Comparison of ENCODE assay signal across 13 mouse cellular contexts in genomic region chr11:83223793-83224192, GRCm38 (mm10). TPM values are rescaled to one million over a fixed set of nuclear protein-coding genes. Genes with fewer than 3 reads are reported as not detected.
DNase-seq lines count a peak whose midpoint lies in the region; ATAC-seq and TF ChIP-seq lines count a peak whose summit lies in the region.
"Not testable (repeated sequence)": the region's sequence is repeated elsewhere in the genome, so short reads cannot be mapped to it uniquely, and the experiment has no call there.
"Had no signal": no experiment of that assay in that cellular context is flagged by ENCODE, and none has a peak within 500 bp of the region (broad histone marks: within the 10 kb centered on the region; RNA-seq: fewer than 3 reads in every experiment).

No protein-coding gene starts in this region.

- not testable (repeated sequence) for H3K36me3 ChIP-seq in ES-Bruce4 (ENCODE audit: control insufficient read depth, insufficient read depth, low read length, poor library complexity, severe bottlenecking); heart, embryonic 13.5 days; kidney, embryonic 15.5 days; stomach, embryonic 16.5 days (ENCODE audit: control insufficient read depth, insufficient read depth, low read length)
- peaks cover 19% of the 10 kb centered on the region for H3K36me3 ChIP-seq in liver, embryonic 16.5 days (ENCODE audit: control insufficient read depth, insufficient read depth)

- not testable (repeated sequence) for TF ChIP-seq EP300 in ES-Bruce4 (IDR thresholded peaks at IDR 0.05; ENCODE audit: insufficient read depth, low read depth, low read length)

- peak overlapping the region; percentile 30; the same call in 1 of the 2 replicates for H3K4me3 ChIP-seq in ES-Bruce4 (ENCODE audit: low read depth, low read length)
- H3K4me3 ChIP-seq in heart, embryonic 13.5 days: peak overlapping the region; percentile 14; the same call in 1 of the 2 replicates
- H3K4me3 ChIP-seq in kidney, embryonic 15.5 days (replicated peaks): peak overlapping the region; percentile 22
- peak overlapping the region; percentile 74 for H3K4me3 ChIP-seq in liver, embryonic 16.5 days (ENCODE audit: low read depth, low read length)
- 0 out of 2 replicates have a peak overlapping the region, but pooled peaks have one; percentile 5 for H3K4me3 ChIP-seq in stomach, embryonic 16.5 days (replicated peaks; ENCODE audit: low read length)

- ATAC-seq in heart, embryonic 13.5 days (ENCODE audit: extremely low read depth, insufficient number of reproducible peaks, low FRiP score, low TSS enrichment); kidney, embryonic 15.5 days (replicated peaks; ENCODE audit: low FRiP score); stomach, embryonic 16.5 days (ENCODE audit: insufficient read depth, low FRiP score): not testable (repeated sequence)
- peak; percentile 47 for ATAC-seq in liver, embryonic 16.5 days (ENCODE audit: low read depth)
- ATAC-seq in megakaryocyte progenitor cell, adult 5-6 weeks (replicated peaks; ENCODE audit: poor library complexity): peak; percentile 35

- not testable (repeated sequence) for H3K27me3 ChIP-seq in ES-Bruce4 (ENCODE audit: control insufficient read depth, insufficient read depth, low read length, poor library complexity, severe bottlenecking); heart, embryonic 13.5 days (replicated peaks); kidney, embryonic 15.5 days; liver, embryonic 16.5 days (ENCODE audit: control insufficient read depth, insufficient read depth, low read depth, low read length); stomach, embryonic 16.5 days (ENCODE audit: control insufficient read depth, insufficient read depth, low read length)

- H3K9ac ChIP-seq in ES-Bruce4 (ENCODE audit: low read depth, poor library complexity, severe bottlenecking); heart, embryonic 13.5 days; kidney, embryonic 15.5 days; stomach, embryonic 16.5 days (ENCODE audit: low read length): not testable (repeated sequence)
- H3K9ac ChIP-seq in liver, embryonic 16.5 days (ENCODE audit: low read depth, low read length): peak overlapping the region; percentile 79

- not testable (repeated sequence) for TF ChIP-seq POLR2A in ES-Bruce4 (IDR thresholded peaks at IDR 0.05; ENCODE audit: insufficient read depth, low read length)

- WGBS in heart, embryonic 13.5 days: 71% methylated on average over 5 of the region's 5 CpGs
- WGBS in kidney, embryonic 15.5 days: 52% methylated on average over 5 of the region's 5 CpGs
- 16% methylated on average over 5 of the region's 5 CpGs for WGBS in liver, embryonic 16.5 days (ENCODE audit: insufficient replicate concordance)
- WGBS in stomach, embryonic 16.5 days: 75% methylated on average over 5 of the region's 5 CpGs

- TF ChIP-seq CTCF in ES-Bruce4 (IDR thresholded peaks at IDR 0.05; ENCODE audit: low read depth, low read length): not testable (repeated sequence)

- H3K27ac ChIP-seq in ES-Bruce4 (ENCODE audit: insufficient read depth, low read length); heart, embryonic 13.5 days (replicated peaks); stomach, embryonic 16.5 days (ENCODE audit: low read length): not testable (repeated sequence)
- H3K27ac ChIP-seq in kidney, embryonic 15.5 days: 0 out of 2 replicates have a peak overlapping the region, but pooled peaks have one; percentile 37
- H3K27ac ChIP-seq in liver, embryonic 16.5 days (ENCODE audit: low read length): peak overlapping the region; percentile 93

- H3K4me2 ChIP-seq in heart, embryonic 13.5 days: 0 out of 2 replicates have a peak overlapping the region, but pooled peaks have one; percentile 7
- H3K4me2 ChIP-seq in kidney, embryonic 15.5 days: 0 out of 2 replicates have a peak overlapping the region, but pooled peaks have one; percentile 25
- peak overlapping the region; percentile 75 for H3K4me2 ChIP-seq in liver, embryonic 16.5 days (ENCODE audit: low read depth, low read length)
- not testable (repeated sequence) for H3K4me2 ChIP-seq in stomach, embryonic 16.5 days (ENCODE audit: low read depth, low read length)

- peak; percentile 22 for DNase-seq in c-Kit-positive CD71-negative TER-119-negative erythroid progenitor cells, embryonic 14.5 days (ENCODE audit: low read depth)

- not testable (repeated sequence) for H3K4me1 ChIP-seq in ES-Bruce4 (ENCODE audit: control insufficient read depth, insufficient read depth, low read length); heart, embryonic 13.5 days; kidney, embryonic 15.5 days; liver, embryonic 16.5 days (ENCODE audit: control insufficient read depth, low read depth, low read length); stomach, embryonic 16.5 days (ENCODE audit: control insufficient read depth, insufficient read depth, low read length)

- not testable (repeated sequence) for H3K9me3 ChIP-seq in ES-Bruce4 (replicated peaks; ENCODE audit: control insufficient read depth, insufficient read depth, low read length, poor library complexity, severe bottlenecking); heart, embryonic 13.5 days; kidney, embryonic 15.5 days (replicated peaks); liver, embryonic 16.5 days (replicated peaks; ENCODE audit: control insufficient read depth, low read length); stomach, embryonic 16.5 days (replicated peaks; ENCODE audit: control insufficient read depth, low read length)

RNA-seq across cellular contexts. Expression of gene Slfn3, which starts 32.7 kb away (rescaled TPM):
- 0.41 and 1.2 TPM in 2 replicates for polyA plus RNA-seq in ES-Bruce4 (2011; ENCODE audit: insufficient read depth, insufficient read length, low read depth, missing spikeins)
- polyA plus RNA-seq in heart, embryonic 13.5 days (2015; fragmentation: Nextera tagmentation; extraction: Ambion mirVana): 0.98 TPM in 2 replicates
- 2.1 and 2.5 TPM in 2 replicates for polyA plus RNA-seq in kidney, embryonic 15.5 days (2015; fragmentation: Nextera tagmentation; extraction: Ambion mirVana)
- polyA plus RNA-seq in liver, embryonic 16.5 days (2015; fragmentation: Nextera tagmentation; extraction: Ambion mirVana): 2.0 and 2.5 TPM in 2 replicates
- total RNA-seq in megakaryocyte progenitor cell, adult 5-6 weeks (2015): 21.3 and 22.2 TPM in 2 replicates
- total RNA-seq in megakaryocyte progenitor cell, adult 5-6 weeks (2017): 26.4 and 30.4 TPM in 2 replicates
- polyA plus RNA-seq in stomach, embryonic 16.5 days (2015; fragmentation: Nextera tagmentation; extraction: Ambion mirVana): 0.80 and 1.0 TPM in 2 replicates
- polyA plus RNA-seq: midbrain, embryonic 16.5 days had no signal

RNA-seq across cellular contexts. Expression of gene Slfn4, which starts 48.8 kb away (rescaled TPM):
- not detected in 2 replicates for polyA plus RNA-seq in ES-Bruce4 (2011; ENCODE audit: insufficient read depth, insufficient read length, low read depth, missing spikeins)
- polyA plus RNA-seq in heart, embryonic 13.5 days (2015; fragmentation: Nextera tagmentation; extraction: Ambion mirVana): not detected in 2 replicates
- 0.09 and 0.24 TPM in 2 replicates for polyA plus RNA-seq in kidney, embryonic 15.5 days (2015; fragmentation: Nextera tagmentation; extraction: Ambion mirVana)
- polyA plus RNA-seq in liver, embryonic 16.5 days (2015; fragmentation: Nextera tagmentation; extraction: Ambion mirVana): 0.99 and 1.2 TPM in 2 replicates
- total RNA-seq in megakaryocyte progenitor cell, adult 5-6 weeks (2015): 19.0 and 22.5 TPM in 2 replicates
- 7.9 and 9.8 TPM in 2 replicates for total RNA-seq in megakaryocyte progenitor cell, adult 5-6 weeks (2017)
- polyA plus RNA-seq in stomach, embryonic 16.5 days (2015; fragmentation: Nextera tagmentation; extraction: Ambion mirVana): 0.61 and 0.87 TPM in 2 replicates
- polyA plus RNA-seq: C2C12; forebrain, embryonic 11.5 days; hindbrain, embryonic 15.5 days; limb, embryonic 10.5 days; neural tube, embryonic 12.5 days had no signal

Comparison
In these comparisons a context has a peak if more than half of its experiments do, and no peak if none do; other contexts are left out.
1. H3K4me3 ChIP-seq: peak in every context shown above with its lines; median percentile 74 in liver, embryonic 16.5 days; 30 in ES-Bruce4; 22 in kidney, embryonic 15.5 days; 14 in heart, embryonic 13.5 days; 5 in stomach, embryonic 16.5 days.